Mouse (Mus musculus) CD4-positive naive resting alpha-beta T cell, adult 57 days (primary cell): Measurements from ENCODE around the gene Sdk2. TPM values are rescaled to one million over a fixed set of nuclear protein-coding genes. Genes with fewer than 3 reads are reported as not detected.

Experiments used
- total RNA-seq: library from RNA; stranded (reverse); gene quantifications from one replicate; pipeline ENCODE4 v1.2.4, GENCODE M21; 2023

The Sdk2 gene
- total RNA-seq, result not detected

DNA sequence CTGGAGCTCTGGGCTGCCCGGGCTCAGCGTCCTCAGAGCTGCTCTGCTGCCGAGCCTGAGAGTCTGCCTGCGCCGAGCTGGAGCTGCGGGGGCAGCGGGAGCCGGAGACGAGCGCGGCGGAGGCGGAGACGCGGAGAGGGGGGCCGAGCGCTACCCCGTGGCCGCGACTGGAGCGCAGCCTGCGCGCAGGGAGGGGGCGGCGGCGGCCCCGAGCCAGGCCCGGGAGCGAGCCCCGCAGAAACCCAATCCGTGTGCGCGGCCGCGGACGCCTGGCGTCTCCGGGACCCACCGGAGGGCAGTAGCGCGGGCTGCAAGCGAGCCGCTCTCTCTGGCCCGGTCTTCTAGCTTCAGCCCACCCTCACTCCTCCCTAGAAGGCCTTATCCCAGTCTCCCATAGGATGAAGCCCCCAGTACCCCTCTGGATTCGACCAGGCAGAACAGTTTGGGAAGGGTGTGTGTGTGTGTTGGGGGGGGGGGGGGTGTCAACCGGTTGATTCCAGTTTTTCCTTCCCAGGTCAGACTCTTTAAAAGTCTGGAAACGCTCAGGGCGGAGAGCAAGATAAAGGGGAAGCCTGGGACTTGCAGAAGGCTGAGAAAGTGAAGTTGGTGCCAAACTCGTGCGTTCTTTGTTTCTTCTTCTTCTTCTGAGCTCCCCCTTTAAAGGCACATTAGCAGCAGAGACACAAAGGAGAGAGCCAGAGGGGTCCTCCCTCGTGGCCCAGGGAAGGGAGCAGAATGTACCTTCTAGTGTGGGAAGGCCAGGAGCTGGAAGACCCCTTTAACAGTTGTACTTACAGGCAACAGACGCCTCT is at the start of gene Sdk2:
Gene Sdk2 (minus strand): TSS at position 96 of the 812 bp plus-strand sequence.

DNA sequence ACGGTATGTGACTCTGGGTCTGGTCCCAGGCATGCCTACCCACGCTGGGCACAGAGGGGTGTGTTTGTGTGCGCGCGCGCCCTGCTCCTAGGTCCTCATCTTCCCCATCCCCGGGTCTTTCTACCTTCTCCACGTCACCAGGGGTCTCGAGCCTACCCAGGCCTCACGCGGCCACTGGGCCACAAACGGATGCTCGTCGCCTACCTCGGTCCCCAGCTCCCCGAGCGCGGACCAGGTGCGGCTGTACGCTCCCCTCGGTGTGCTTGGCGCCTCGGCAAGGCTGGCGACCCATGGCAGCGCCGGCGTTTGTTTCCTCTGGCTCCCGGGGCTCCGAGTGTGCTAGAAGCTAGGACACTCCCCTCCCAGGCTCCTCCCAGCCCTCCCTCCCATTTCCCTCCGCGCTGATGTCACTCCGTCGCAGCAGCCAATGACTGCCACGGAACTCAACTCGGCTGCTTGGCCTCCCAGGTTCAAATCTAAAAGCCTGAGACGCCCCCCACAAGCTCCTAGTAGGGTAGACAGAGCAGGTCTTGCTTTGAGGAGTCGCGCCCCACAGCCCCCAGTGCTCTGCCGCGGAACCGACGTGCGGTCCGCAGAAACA is 315.3 kb downstream of the Sdk2 start, which contains the start of gene Cdc42ep4:
Gene Cdc42ep4 (minus strand): TSS at position 398 of the 601 bp plus-strand sequence.

